Mouse (Mus musculus) gastrocnemius, adult 2 months (tissue): ENCODE results near the gene Nfat5. TPM values are rescaled to one million over a fixed set of nuclear protein-coding genes. Genes with fewer than 3 reads are reported as not detected.

Experiments
- DNase-seq: peaks from one replicate; pipeline ENCODE4 v3.0.0; 2022
- H3K27ac ChIP-seq: fragments of 200-600 bp; 2 replicates; pipeline ENCODE4 v1.8.1; 2022; ENCODE audit warnings: mild to moderate bottlenecking
- H3K4me3 ChIP-seq: fragments of 200-600 bp; 2 replicates; pipeline ENCODE4 v1.8.1; 2022; ENCODE audit warnings: mild to moderate bottlenecking, moderate library complexity
- CTCF ChIP-seq: fragments of 200-600 bp; IDR thresholded peaks from 2 replicates; pipeline ENCODE4 v1.8.1; 2022; ENCODE audit warnings: antibody characterized with exemption, mild to moderate bottlenecking, moderate library complexity
- intact Hi-C: fragments of 180-260 bp; cut with DNase I; formaldehyde crosslinking; loops from one replicate; pipeline ENCODE4 v1.15.1; 2025
- total RNA-seq, 2 experiments: library from RNA; stranded (reverse); gene quantifications; 2 replicates each; pipeline ENCODE4 v1.2.3; 2021

Nfat5 gene
- total RNA-seq, 2 experiments from 2014 or later, result 15.1 to 21.8 TPM

DNA sequence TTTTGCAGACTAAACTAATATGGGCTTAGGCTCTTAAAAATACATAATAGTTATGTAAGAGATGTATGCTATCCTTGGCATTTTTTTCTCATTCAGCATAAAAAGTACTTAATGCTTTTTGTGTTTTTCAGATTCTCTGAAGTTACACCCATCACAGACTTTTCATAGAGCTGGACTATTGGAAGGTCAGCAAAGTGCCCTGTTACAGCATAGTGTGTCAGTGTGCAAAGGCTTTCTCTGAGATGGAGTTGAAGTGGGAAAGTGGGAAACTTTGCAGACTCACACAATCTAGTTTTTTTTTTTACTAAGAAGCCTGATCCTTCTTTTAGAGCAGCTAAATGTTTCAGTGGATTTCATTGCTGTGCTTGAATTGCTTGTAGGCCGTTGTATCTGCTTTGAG lies 2.2 kb downstream of the Nfat5 start:
- DNase-seq, result no peak
- TF ChIP-seq CTCF, result no peak
- Histone ChIP-seq H3K4me3 (peak overlapping the region; percentile 85; the same call in 1 of the 2 replicates), H3K27ac (peak overlapping the region; percentile 99)
- intact Hi-C loops, result no loop called here

DNA sequence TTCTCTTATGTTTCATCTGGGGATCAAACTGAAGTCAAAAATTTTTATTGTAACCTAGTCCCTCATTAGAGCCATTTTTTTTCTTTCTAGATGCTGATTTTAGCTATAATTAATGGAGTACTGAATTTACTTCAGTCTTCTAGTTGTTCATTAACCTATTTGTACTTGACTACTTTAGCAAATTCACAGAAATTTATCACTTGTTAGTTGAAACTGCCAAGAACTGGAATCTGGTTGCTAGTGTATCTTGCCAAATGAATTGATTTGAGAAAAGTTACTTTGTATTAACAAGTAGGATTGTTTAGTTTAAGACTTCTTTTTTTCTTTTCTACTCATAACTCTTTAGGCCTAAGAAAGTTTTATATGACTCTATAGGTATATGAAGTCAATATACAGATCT lies 18.6 kb downstream of the Nfat5 start:
- Histone ChIP-seq H3K27ac (no peak overlapping the region), H3K4me3 (no peak overlapping the region)
- intact Hi-C loops, result no loop called here
- no peak for DNase-seq
- no peak for TF ChIP-seq CTCF

- peak; percentile 80 for DNase-seq
- intact Hi-C loops, result loop anchor here (1.0 to 5.0 kb wide), 2 partner anchors 122 to 220 kb away; no protein-coding TSS in a partner anchor
- H3K4me3 ChIP-seq, result no peak overlapping the region
- TF ChIP-seq CTCF, result peak; percentile 99
- H3K27ac ChIP-seq, result peak overlapping the region; percentile 80
Observed at GRCm38 (mm10) chr8:107324142-107324541, 30.9 kb downstream of the Nfat5 start.

GRCm38 (mm10) chr8:107329595-107329994 lies 36.3 kb downstream of the Nfat5 start:
- intact Hi-C loops, result no loop called here
- no peak for DNase-seq
- no peak overlapping the region for H3K27ac ChIP-seq

DNA sequence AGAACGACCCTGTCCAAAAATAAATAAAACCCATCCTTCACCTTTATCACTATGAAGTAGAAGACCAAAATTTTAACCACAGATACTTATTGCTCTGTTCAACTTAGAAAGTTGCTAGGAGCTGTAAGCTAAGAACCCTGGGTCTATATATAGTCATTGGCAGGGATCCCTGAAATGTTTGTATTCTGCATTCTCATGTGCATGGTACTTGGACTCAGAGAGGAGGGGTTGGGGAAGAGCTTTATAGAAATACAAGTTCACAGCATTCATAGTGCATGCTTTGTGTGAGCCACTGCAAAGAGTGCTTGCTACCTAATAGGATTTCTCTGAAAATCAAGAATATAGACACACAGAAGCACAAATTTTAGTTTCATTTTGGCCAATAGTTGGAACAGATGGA lies 43.2 kb downstream of the Nfat5 start:
- Histone ChIP-seq H3K4me3 (peak overlapping the region; percentile 41), H3K27ac (peak overlapping the region; percentile 41)
- no peak for DNase-seq
- intact Hi-C loops, result no loop called here
- TF ChIP-seq CTCF, result no peak

More at GRCm38 (mm10) chr8:107329595-107329994, 36.3 kb downstream of the Nfat5 start:
- no peak overlapping the region for H3K4me3 ChIP-seq
- TF ChIP-seq CTCF, result peak; percentile 19; the same call in 1 of the 2 replicates

GRCm38 (mm10) chr8:107370311-107370710 lies 77.0 kb downstream of the Nfat5 start:
- intact Hi-C loops, result no loop called here
- DNase-seq, result no peak
- TF ChIP-seq CTCF, result no peak
- Histone ChIP-seq H3K4me3 (no peak overlapping the region), H3K27ac (no peak overlapping the region)

- H3K27ac ChIP-seq, result no peak overlapping the region
- no peak overlapping the region for H3K4me3 ChIP-seq
- intact Hi-C loops, result no loop called here
- no peak for TF ChIP-seq CTCF
- no peak for DNase-seq
Observed at GRCm38 (mm10) chr8:107377346-107377745, 84.1 kb downstream of the Nfat5 start.

DNA sequence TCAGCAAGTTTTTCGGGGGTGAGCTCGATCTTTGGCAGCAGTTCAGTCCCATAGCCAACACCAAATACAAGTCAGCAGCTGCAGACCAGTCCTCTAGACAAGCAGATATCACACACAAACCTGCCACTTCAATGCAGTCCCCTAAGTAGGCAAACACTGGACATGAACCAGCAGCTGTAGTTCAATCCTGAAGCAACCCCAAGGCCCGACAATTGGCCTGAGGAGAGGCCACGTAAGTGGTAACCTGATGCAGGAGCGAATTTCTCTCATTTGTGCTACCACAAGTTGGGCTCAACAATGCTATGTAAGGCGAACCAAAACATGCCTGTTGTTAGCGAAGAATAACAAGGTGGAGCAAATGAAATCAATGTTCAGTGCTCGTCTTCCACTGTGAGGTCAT lies 87.5 kb downstream of the Nfat5 start:
- H3K27ac ChIP-seq, result no peak overlapping the region
- H3K4me3 ChIP-seq, result no peak overlapping the region
- TF ChIP-seq CTCF, result no peak
- intact Hi-C loops, result loop anchor here (10.0 kb wide), 1 partner anchor 194 kb away; no protein-coding TSS in a partner anchor
- DNase-seq, result no peak

- DNase-seq, result no peak
- no peak overlapping the region for H3K27ac ChIP-seq
- no peak overlapping the region for H3K4me3 ChIP-seq
- intact Hi-C loops, result loop anchor here (10.0 kb wide), 1 partner anchor 193 kb away; no protein-coding TSS in a partner anchor
- no peak for TF ChIP-seq CTCF
Observed at GRCm38 (mm10) chr8:107381666-107382065, 88.4 kb downstream of the Nfat5 start.

DNA sequence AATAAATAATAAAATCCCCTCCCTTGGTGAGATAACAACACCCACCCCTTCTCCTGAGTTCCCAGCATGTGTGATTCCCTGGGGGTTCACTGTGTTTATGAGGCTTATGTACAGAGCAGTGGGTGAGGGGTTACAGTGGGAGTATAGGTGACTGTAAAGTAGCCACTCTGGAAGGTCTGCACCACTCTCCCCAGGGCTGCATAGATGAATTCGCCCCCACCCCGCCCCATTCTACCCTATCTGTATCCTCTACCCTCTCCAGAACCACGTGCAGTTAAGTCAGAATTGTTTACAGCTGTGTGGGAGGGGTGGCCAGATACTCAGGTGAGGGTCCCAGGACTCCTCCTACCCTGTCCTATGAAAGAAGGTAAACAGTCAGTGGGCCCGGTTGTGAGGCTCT lies 89.6 kb downstream of the Nfat5 start:
- Histone ChIP-seq H3K27ac (no peak overlapping the region), H3K4me3 (no peak overlapping the region)
- intact Hi-C loops, result loop anchor here (10.0 kb wide), 1 partner anchor 192 kb away; no protein-coding TSS in a partner anchor
- DNase-seq, result no peak
- TF ChIP-seq CTCF, result no peak

DNA sequence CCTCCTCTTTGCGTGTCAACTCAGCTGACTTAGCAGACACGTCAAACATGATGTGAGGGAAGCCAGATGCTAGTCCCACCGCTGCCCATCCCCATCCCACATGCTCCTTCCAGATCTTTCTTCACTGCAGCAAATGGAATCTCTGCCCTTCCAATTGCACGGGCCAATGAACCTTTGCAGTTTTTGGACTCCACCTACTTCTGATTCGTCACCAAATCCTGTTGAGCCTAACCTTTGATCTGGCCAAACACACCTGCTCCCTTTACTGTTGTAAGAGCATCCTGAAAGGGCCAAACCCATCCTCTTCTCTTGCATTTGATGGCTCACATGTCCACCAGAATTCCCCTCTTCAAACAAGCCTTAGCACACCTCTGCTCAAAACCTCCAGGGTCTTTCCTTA lies 91.4 kb downstream of the Nfat5 start:
- TF ChIP-seq CTCF, result no peak
- no peak overlapping the region for H3K27ac ChIP-seq
- intact Hi-C loops, result loop anchor here (10.0 kb wide), 1 partner anchor 190 kb away; no protein-coding TSS in a partner anchor
- H3K4me3 ChIP-seq, result no peak overlapping the region
- DNase-seq, result no peak

- no peak for DNase-seq
- no peak overlapping the region for H3K4me3 ChIP-seq
- intact Hi-C loops, result loop anchor here (10.0 kb wide), 1 partner anchor 190 kb away; no protein-coding TSS in a partner anchor
- no peak overlapping the region for H3K27ac ChIP-seq
- TF ChIP-seq CTCF, result no peak
Observed at GRCm38 (mm10) chr8:107385063-107385462, 91.8 kb downstream of the Nfat5 start.

- no peak for TF ChIP-seq CTCF
- Histone ChIP-seq H3K4me3 (no peak overlapping the region), H3K27ac (peak overlapping the region; percentile 63)
- DNase-seq, result peak; percentile 47
- intact Hi-C loops, result loop anchor here (1.0 to 10.0 kb wide), 2 partner anchors 39 to 189 kb away; partner anchors contain the start of gene Nob1
Observed at GRCm38 (mm10) chr8:107386171-107386570, 92.9 kb downstream of the Nfat5 start.

DNA sequence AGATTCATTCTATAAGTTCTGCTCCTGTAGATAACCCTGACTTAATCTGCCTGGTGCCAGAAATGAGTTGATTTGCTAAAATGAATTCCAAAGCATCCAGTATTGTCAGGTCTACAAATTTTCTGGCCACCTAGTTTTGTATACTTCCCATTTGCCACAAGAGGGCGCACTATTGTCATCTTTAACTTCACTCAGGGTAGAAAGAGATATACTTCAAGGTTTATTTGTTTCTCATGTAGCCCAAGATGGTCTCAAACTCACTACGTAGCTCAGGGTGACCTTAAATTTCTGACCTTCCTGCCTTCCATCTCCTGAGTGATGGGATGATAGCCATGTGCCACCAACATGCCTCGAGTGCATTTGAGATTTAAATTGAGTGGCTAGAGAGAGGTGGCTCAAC lies 93.4 kb downstream of the Nfat5 start:
- intact Hi-C loops, result loop anchor here (1.0 to 10.0 kb wide), 2 partner anchors 39 to 188 kb away; partner anchors contain the start of gene Nob1
- no peak for DNase-seq
- TF ChIP-seq CTCF, result peak; percentile 62
- H3K4me3 ChIP-seq, result no peak overlapping the region
- H3K27ac ChIP-seq, result peak overlapping the region; percentile 63
